Mouse (Mus musculus): ENCODE data around the gene Ugp2.
"Not testable (repeated sequence)": the region's sequence is repeated elsewhere in the genome, so short reads cannot be mapped to it uniquely, and the experiment has no call there.

The Ugp2 gene

DNA sequence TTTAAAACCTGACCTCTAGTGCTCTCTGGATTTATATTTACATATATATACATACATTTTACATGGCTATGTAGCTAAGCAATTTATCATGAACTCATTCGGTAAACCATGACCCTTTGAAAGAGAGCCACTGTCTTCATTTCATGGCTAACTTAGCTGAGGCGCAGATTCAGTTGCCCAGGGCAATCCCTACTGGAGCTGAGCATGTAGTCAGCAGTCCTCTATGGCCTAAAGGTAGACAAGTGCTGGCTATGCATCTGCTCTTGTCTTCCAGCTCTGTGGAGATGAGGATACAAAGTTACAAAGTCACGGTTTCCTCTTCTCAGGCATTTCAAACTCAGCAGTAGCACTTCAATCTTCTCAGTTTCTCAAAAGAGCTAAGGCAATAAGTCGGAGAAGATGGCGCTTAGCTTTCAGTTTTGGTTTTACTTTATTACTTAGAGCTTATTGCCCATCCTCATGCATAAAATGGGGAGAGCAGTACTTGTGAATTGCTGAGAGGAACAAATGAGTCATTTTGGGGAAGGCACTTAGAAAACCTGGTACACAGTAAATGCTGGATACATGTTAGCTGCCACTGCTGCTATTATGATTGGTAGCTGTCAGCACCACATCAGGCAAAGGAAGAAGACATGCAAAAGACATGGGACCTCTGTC lies 38.2 kb downstream of the Ugp2 start:
- DNase-seq (ENCODE audit: low spot score) = no peak

DNA sequence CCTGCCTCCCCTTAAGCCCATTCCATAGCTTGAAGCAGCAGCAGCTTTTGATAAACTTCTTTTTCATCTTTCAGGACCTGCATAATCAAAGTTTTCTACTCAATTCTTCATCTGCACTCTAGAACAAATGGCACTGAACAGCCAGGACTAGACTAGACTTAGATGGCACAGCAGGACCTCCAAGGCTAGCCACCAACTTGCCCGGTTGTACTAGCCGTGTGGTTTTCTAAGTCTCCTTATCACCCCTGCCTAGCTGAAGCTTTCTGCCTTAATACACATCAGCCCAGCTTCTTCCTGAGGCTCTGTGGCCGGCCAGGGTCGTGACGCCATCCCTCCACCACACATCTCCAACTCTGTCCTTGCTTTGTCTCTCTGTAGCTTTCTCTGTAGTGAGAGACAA lies 42.9 kb downstream of the Ugp2 start:
- DNase-seq (ENCODE audit: low spot score) = no peak

DNA sequence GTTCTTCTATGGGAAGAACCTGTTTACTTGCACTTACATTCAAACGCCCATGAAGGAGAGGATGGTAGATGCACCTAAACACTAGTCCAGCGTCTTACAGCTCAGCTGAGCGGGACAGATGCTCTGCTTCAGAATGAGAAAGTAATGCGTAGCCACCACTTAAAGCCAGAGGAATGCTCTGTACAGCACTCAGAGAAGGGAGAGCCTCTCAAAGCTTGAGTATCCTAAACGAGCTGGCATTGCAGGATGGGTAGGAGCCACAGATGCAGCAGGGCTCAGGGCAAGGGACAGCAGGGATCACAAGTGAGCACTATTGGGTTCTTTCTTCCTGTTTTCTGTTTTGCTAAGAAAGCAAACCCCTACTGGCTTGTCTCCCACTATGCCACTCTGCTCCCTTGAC lies 43.5 kb downstream of the Ugp2 start:
- no peak for DNase-seq (ENCODE audit: low spot score)

DNA sequence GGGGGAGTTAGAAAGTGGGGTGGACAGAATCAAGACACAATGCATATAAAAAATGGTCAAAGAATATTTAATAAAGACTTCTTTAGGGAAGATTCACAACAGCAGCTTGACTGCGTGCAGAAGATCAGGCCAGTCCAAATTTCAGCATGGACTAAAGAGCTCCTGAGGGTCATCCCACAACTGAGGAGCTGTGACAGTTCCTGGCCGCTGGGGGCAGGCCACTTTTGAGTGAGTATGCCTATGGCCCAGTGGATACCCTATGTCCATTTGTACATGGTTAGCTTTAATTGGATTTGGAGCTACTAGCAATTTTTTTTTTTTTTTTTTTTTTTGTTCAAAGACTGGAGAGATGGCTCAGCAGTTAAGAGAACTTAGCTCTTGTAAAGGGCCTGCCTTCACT lies 44.2 kb downstream of the Ugp2 start:
- no peak for DNase-seq (ENCODE audit: low spot score)

DNA sequence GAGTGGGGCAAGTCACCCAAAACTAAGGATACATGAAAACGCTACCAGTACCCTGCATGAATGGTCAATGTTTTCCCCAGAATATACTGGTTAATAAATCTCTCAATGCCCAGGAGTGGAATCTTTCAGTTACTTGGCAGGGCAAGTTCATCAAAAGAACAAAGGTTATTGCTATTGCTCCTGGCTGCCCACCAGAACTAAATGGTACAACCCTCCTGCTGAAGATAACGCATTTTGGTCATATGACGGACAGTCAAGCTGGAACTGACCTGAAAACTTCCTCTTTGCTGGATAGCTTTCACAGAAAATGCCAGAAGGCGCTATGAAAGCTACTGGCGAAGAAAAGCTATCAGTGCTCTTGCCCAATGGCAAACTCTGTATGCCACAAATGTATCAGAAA lies 45.2 kb downstream of the Ugp2 start:
- DNase-seq (ENCODE audit: low spot score) = no peak

DNA sequence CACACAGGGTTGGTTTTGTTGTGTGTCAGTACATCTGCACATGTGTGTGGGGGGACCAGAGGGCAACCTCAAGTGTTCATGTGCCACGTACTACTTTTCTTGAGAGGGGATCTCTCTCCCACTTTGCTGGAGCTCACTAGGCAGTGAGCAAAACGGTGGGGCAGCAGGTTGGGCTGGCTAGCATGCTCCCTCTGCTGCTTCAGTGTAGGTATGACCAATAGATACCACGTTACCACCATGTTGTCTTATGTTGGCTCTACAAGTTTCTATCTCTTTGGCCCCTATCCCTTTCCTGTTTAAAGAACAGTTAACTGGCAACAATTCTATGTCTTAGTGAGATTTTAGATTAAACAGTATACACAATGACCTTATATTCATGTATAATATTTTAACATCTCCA lies 48.7 kb downstream of the Ugp2 start:
- no peak for DNase-seq (ENCODE audit: low spot score)

DNA sequence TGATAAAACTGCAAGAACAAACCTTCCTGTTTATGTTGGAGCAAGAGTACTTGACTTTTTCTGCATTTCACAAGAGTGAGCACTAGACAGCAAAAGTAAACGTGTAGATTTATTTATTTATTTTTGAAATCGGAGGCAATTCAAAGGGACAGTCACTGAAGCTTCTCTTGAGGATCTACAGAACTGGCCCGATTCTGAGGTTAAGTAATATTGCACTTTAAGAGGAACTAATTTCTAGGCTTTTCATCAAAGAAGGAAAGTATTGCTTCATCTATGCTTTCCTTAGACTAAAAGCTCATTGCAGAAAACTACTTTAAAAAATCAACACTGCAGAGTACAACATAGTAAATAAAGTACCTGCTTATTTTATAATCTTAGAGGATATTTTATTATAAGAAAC lies 49.4 kb downstream of the Ugp2 start:
- no peak for DNase-seq (ENCODE audit: low spot score)

DNA sequence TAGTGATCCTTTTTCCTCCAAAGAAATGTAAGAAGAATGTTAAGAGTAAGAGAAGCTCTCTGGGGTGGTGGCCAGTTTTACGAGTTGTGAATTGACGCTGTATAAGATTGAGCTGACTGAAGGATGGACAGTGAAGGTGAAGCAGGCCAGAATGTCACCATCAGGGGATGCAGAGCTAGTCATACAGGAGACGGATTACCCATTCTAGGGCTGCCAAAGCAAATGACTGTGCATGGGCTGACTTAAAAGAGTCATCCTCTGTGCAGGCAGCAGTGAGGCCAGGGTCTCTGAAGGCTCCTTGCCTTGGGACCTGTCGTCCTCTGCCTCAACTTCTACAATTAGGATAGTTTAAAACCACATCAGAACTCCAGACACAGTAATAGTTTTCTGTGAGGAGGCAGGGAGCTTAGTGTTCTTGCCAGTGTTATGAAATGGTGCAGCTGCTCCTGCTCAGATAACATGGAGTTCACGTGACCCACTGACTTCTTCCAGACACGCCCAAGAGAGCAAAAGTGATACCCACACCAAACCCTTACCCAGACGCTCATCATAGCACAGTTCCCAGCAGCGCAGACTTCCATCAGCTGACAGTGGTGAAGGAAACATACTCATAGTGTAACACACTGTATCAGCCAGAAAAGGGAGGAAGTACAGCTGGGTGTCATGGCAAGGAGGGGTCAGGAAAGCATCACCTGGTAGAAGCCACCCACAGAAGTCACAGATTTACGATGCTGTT lies 56.9 kb downstream of the Ugp2 start:
- DNase-seq (ENCODE audit: low spot score) = no peak

DNA sequence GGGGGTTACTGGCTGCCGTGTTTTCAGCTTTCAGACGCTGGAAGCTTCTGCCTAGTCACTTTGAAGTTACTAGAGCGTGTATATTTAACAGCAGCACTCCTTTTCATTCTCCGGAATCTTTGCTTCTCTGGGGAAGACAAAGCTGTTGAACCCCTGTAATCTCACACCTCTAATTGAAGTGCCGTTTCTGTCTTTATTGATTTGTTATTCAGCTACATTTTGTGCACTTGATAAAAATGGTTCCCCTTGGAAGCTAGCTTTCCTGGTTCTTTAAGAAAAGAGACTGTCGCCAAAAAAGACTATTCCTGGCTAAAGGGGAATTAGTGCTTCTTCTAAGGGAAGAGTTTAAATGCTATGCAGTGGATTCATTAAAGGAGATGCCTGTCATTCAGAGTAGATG lies 61.5 kb downstream of the Ugp2 start:
- no peak for DNase-seq (ENCODE audit: low spot score)

DNA sequence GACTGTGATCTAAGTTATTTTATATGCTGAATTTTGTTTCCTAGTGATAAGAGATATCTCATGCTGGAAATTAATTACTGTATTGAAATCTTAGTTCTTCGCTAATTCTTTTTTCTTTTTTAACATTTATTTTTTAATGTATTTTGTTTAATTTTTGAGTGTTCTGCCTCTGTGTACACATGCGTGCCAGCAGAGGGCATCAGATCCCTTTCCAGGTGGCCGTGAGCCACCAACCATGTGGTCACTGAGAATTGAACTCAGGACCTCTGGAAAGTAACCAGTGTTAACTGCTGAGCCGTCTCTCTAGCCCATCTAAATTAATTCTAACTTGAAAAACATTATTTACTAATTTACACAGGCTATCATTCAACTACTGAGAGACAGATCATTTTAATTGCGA lies 62.9 kb downstream of the Ugp2 start:
- no peak for DNase-seq (ENCODE audit: low spot score)

DNA sequence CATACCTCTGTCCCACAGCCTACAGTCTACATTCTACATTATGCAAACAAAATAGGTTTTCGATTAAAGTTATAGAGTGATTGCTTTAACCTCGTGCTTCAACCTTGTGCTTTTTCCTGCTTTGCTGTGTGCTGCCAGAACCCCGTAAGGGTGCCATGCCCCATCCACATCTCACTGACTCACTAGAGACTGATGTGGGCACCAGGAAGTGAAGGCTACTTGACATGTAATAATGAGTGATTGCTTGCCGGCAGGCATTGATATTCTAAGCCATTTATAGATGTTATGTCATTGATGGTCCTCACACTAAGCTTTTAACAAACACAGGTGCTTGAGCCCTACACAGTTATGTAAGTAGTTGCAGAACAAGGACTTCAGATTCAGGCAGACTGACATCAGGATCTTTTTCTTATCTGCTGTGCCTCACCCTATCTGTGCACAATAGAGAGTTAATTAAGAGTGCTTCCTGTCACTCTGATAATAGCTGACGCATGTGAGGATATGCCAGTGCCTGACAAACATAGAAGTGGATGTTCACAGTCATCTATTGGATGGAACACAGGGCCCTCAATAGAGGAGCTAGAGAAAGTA lies 63.8 kb downstream of the Ugp2 start:
- no peak for DNase-seq (ENCODE audit: low spot score)

DNA sequence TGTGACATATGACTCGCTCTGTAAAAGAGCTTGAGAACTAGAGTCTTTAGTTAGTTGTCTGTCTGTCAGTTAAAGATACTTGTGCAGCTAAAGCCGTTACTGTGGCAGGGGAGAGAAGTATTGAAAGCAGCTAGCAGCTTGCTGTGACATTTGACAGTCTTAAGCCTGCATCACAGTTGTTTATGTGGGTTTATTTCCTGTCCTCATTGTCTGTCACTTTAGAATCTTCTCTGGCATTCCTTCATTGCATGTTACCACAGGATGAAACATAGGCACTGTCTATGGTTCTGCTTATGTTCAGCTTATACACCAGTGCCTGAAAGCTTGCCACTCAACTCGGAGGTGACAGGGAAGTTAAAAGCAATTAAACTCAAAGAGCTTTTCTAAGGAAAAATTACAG lies 67.4 kb downstream of the Ugp2 start:
- no peak for DNase-seq (ENCODE audit: low spot score)

DNA sequence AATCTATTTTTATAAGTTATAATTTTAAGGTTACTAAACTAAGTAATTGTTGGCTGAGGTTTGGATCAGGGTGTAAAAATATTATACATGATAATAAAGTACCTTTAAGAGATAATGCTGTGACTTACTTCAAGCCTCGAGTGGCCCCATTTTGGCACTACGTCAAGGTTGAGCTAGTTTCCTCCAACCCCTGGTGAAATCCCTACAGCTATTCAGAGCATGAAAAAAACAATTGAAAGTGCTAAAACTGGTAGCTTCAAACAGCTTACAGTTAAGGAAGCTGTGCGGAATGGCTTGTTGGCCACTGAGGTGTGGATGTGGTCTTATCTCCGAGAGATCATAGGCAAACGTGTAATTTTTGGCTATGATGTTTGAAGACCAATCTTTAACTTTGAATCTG lies 75.5 kb downstream of the Ugp2 start:
- no peak for DNase-seq (ENCODE audit: low spot score)

DNA sequence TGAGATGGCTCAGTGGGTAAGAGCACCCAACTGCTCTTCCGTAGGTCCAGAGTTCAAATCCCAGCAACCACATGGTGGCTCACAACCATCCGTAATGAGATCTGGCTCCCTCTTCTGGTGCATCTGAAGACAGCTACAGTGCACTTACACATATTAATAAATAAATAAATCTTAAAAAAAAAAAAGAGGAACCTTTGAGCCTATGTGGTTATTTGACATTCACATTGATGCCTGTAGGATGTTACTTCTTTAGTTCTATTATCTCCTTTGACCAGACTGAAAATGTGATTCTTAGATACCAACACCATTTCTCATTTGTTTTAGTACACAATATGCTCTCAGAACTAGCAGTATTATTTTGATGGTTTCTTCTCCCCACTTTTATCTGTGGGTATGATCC lies 82.8 kb downstream of the Ugp2 start:
- not testable (repeated sequence) for DNase-seq (ENCODE audit: low spot score)

DNA sequence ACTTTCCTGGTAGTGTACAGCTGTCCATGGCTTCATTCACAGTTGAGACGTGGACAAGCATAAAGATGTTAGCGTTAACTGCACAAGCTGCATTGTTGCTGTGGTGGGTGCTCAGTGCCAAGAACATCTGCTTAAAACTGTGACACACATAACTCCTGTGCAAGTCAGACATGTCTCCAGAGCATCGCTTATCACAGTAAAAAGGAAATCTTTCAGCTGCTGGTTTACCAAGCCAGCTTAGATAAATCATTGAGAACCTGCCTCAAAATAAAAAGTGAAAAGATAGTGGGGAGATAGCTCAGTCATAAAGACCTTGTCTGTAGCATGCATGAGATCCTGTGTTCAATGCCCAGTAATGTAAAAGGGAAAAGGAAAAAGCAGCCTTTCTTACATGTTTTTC lies 84.6 kb downstream of the Ugp2 start:
- no peak for DNase-seq (ENCODE audit: low spot score)

DNA sequence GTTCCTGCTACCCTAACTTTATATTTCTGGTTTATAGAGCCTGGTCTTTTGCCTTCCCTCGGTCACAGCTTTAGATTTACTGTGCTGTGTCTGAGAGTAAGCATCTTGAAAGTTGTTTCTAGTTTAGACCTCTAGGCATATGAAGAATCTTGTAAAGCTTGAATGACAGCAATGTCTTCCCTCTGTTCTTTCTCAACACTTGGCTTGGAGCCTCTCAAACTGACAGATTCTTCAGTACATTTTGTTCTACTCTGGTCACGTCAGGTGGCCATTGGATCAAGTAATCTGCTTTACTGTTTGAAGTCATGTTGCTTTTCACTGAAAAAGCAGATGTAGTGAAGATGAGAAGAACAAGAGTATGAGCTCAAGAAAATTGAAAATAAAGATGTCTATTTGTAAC lies 94.8 kb downstream of the Ugp2 start:
- no peak for DNase-seq (ENCODE audit: low spot score)
